ENCODE assay signal across 24 mouse cellular contexts in genomic region chr16:22931431-22932200, GRCm38 (mm10). TPM values are rescaled to one million over a fixed set of nuclear protein-coding genes. Genes with fewer than 3 reads are reported as not detected.
"Had no signal": no experiment of that assay in that cellular context is flagged by ENCODE, and none has a peak within 500 bp of the region (broad histone marks: within the 10 kb centered on the region; RNA-seq: fewer than 3 reads in every experiment).

No protein-coding gene starts in this region.

- ATAC-seq: midbrain, embryonic 16.5 days had no signal

- H3K4me1 ChIP-seq: midbrain, embryonic 12.5 days; neural tube, embryonic 13.5 days; neural tube, embryonic 15.5 days; stomach, embryonic 15.5 days had no signal

- H3K27ac ChIP-seq: midbrain, embryonic 12.5 days; neural tube, embryonic 13.5 days; neural tube, embryonic 15.5 days; stomach, embryonic 15.5 days; stomach, postnatal 0 days had no signal

- H3K36me3 ChIP-seq: midbrain, embryonic 12.5 days; neural tube, embryonic 13.5 days; neural tube, embryonic 15.5 days; stomach, embryonic 15.5 days had no signal

- H3K4me2 ChIP-seq: lung, embryonic 14.5 days; midbrain, embryonic 12.5 days; neural tube, embryonic 13.5 days; neural tube, embryonic 15.5 days; stomach, embryonic 15.5 days had no signal

- H3K27me3 ChIP-seq: midbrain, embryonic 12.5 days; neural tube, embryonic 13.5 days; neural tube, embryonic 15.5 days; stomach, embryonic 15.5 days had no signal

- H3K4me3 ChIP-seq: midbrain, embryonic 12.5 days; myocyte; neural tube, embryonic 13.5 days; neural tube, embryonic 15.5 days; stomach, embryonic 15.5 days had no signal

- DNase-seq: lung, adult 18-20 months; lung, embryonic 14.5 days; lung, postnatal 10 days; lung, postnatal 4 days; midbrain, embryonic 14.5 days; retina, postnatal 1 day; right cerebral cortex, adult 18-20 months; thymus, adult 2 months; thymus, postnatal 25 days; thymus, postnatal 4 days had no signal

- H3K9ac ChIP-seq: lung, embryonic 14.5 days; midbrain, embryonic 12.5 days; neural tube, embryonic 13.5 days; neural tube, embryonic 15.5 days; stomach, embryonic 15.5 days had no signal

- H3K9me3 ChIP-seq: midbrain, embryonic 12.5 days; neural tube, embryonic 13.5 days; neural tube, embryonic 15.5 days; stomach, embryonic 15.5 days had no signal

RNA-seq across cellular contexts. Expression of gene Fetub, which starts 13.5 kb away (rescaled TPM):
- total RNA-seq: megakaryocyte, adult 5-6 weeks; megakaryocyte-erythroid progenitor cell, adult 5-6 weeks had no signal
- polyA plus RNA-seq: lung, embryonic 14.5 days; lung, embryonic 16.5 days; midbrain, embryonic 12.5 days; midbrain, embryonic 14.5 days; midbrain, embryonic 16.5 days; neural tube, embryonic 11.5 days; neural tube, embryonic 13.5 days; neural tube, embryonic 15.5 days; spleen, adult 2 months had no signal

RNA-seq across cellular contexts. Expression of gene Hrg, which starts 19.3 kb away (rescaled TPM):
- total RNA-seq: megakaryocyte, adult 5-6 weeks; megakaryocyte-erythroid progenitor cell, adult 5-6 weeks had no signal
- polyA plus RNA-seq: lung, embryonic 14.5 days; lung, embryonic 16.5 days; myocyte; spleen, adult 2 months; testis, adult 2 months; thymus, adult 2 months; urinary bladder, adult 2 months had no signal

RNA-seq across cellular contexts. Expression of gene Ahsg, which starts 40.5 kb away (rescaled TPM):
- total RNA-seq: megakaryocyte, adult 5-6 weeks; megakaryocyte-erythroid progenitor cell, adult 5-6 weeks had no signal
- polyA plus RNA-seq: midbrain, embryonic 12.5 days; midbrain, embryonic 14.5 days; midbrain, embryonic 16.5 days; myocyte; neural tube, embryonic 11.5 days had no signal
